Mouse (Mus musculus) forebrain, postnatal 0 days (tissue): ENCODE data around the gene Prkaca. TPM values are rescaled to one million over a fixed set of nuclear protein-coding genes. Genes with fewer than 3 reads are reported as not detected.

Experiments used
- ATAC-seq: fragments of 200-750 bp; cut with Nextera tagmentation; 2 replicates; pipeline ENCODE4 v1.8.0; 2017; ENCODE audit warnings: mild to moderate bottlenecking, moderate library complexity
- DNase-seq: peaks from one replicate; pipeline ENCODE4 v3.0.0-alpha.2; 2015
- H3K27ac ChIP-seq: fragments of 300-500 bp; sonication (generic); 2 replicates; pipeline ENCODE4 v1.5.1; 2014; ENCODE audit warnings: low read depth, mild to moderate bottlenecking, antibody characterized with exemption, low read length, moderate library complexity, mixed read lengths
- H3K27me3 ChIP-seq: fragments of 300-500 bp; sonication (generic); 2 replicates; pipeline ENCODE4 v1.6.1; 2014; ENCODE audit warnings: mild to moderate bottlenecking, low read length, mixed read lengths; ENCODE audit not compliant: insufficient read depth
- H3K36me3 ChIP-seq: fragments of 300-500 bp; sonication (generic); 2 replicates; pipeline ENCODE4 v1.6.1; 2014; ENCODE audit warnings: mild to moderate bottlenecking, moderate library complexity; ENCODE audit not compliant: insufficient read depth
- H3K4me1 ChIP-seq: fragments of 300-500 bp; sonication (generic); 2 replicates; pipeline ENCODE4 v1.6.1; 2014; ENCODE audit warnings: antibody characterized with exemption; ENCODE audit not compliant: insufficient read depth
- H3K4me2 ChIP-seq: fragments of 300-500 bp; sonication (generic); 2 replicates; pipeline ENCODE4 v1.6.1; 2014; ENCODE audit warnings: low read depth, mild to moderate bottlenecking, moderate library complexity
- H3K4me3 ChIP-seq: fragments of 300-500 bp; sonication (generic); 2 replicates; pipeline ENCODE4 v1.5.1; 2014; ENCODE audit warnings: low read depth, low read length, mixed read lengths
- H3K9ac ChIP-seq: fragments of 300-500 bp; sonication (generic); 2 replicates; pipeline ENCODE4 v1.6.1; 2014; ENCODE audit warnings: mild to moderate bottlenecking
- H3K9me3 ChIP-seq: fragments of 300-500 bp; sonication (generic); 2 replicates; pipeline ENCODE4 v1.6.1; 2016; ENCODE audit warnings: low read length
- CTCF ChIP-seq: sonication (generic); IDR thresholded peaks from 2 replicates; pipeline ENCODE4 v1.5.1; 2016; ENCODE audit warnings: antibody characterized with exemption, control low read depth, low read depth
- WGBS: fragments of 180-500 bp; shearing (Covaris S2); extraction: QIAGEN DNeasy Blood & Tissue Kit; methylation state at CpG from one replicate; pipeline ENCODE4 v1.1.7; 2014; 5-methylcytosine and 5-hydroxymethylcytosine counted together
- polyA plus RNA-seq: library from polyadenylated mRNA; unstranded; fragments of >200 nt; fragmentation: Nextera tagmentation; extraction: Ambion mirVana; gene quantifications from 2 replicates; pipeline ENCODE4 v1.2.1, GENCODE M21; 2015
- total RNA-seq: library from RNA; depleted of rRNA; stranded (reverse); fragments of >200 nt; gene quantifications from 2 replicates; pipeline ENCODE4 v1.2.3, GENCODE M21; 2014

The Prkaca gene
- total and polyA plus RNA-seq, 2 experiments from 2014 or later = 151 to 215 TPM

DNA sequence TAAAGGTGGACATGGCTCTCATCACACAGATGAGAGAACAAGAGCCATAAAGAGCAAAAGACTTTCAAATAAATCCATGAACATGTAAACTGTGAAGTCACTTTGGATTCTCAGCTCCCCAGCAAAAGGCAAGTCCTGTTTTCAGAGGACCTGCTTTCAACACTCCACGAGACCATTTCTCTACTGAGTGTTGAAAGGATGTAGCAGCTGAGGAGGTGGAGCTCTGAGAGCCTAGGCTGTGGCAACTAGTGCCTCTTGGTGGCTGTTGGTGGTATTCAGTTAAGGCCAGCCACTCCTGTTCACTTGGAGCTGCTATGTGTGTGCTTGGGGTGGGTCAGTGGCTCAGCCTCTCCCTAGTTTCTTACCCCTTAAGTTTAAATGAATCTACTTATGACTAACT lies 16.0 kb upstream of the Prkaca start:
- no peaks in the 10 kb centered on the region for H3K27me3 ChIP-seq
- no peak overlapping the region for H3K4me2 ChIP-seq
- no peaks in the 10 kb centered on the region for H3K36me3 ChIP-seq
- no peak for DNase-seq
- 20% methylated on average over 1 of the region's 1 CpGs for WGBS
- H3K27ac ChIP-seq = no peak overlapping the region
- no peak for ATAC-seq
- no peaks in the 10 kb centered on the region for H3K9me3 ChIP-seq
- H3K4me3 ChIP-seq = no peak overlapping the region
- no peak overlapping the region for H3K9ac ChIP-seq
- TF ChIP-seq CTCF = peak; percentile 34
- H3K4me1 ChIP-seq = no peaks in the 10 kb centered on the region

DNA sequence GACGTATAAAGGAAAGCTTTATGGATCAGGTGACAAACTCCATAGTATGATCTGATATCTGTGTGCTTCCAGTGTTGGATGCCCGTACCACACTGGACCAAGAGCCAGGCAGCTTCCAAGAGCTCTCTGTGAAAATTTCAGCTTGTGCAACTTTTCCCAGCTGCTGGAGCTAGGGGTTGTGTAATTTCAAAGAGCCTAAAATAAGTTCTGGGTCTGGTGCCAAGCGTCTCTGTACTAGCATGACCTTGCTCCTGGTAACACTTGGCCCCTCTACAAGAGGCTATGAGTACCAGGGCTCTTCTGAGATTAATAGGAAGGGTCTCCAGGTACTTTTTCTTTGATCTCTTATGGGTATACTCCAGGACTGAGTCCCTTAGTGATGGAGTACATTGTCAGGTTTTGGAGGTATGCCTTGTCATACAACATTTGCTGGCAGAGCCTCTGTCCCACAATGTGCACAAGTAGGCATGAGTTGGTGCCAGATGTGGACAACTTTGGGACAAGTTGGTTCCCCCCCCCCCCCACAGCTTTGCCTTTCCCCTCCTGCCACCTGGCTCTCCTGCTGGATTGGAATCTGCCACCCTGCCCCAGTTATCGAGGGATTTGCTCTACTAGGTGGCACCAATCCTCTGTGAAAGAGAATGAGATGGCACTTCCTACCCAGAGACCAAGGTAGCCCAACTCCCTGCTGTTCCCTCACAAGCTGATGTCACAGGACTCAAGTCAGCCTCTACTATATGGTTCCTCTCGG lies 8.6 kb upstream of the Prkaca start:
- H3K27ac ChIP-seq = no peak overlapping the region
- H3K4me2 ChIP-seq = no peak overlapping the region
- 94% methylated on average over 5 of the region's 5 CpGs for WGBS
- no peak overlapping the region for H3K4me3 ChIP-seq
- ATAC-seq (no peak), DNase-seq (no peak)
- TF ChIP-seq CTCF = no peak
- H3K9me3 ChIP-seq = no peaks in the 10 kb centered on the region
- no peaks in the 10 kb centered on the region for H3K27me3 ChIP-seq
- H3K4me1 ChIP-seq = no peaks in the 10 kb centered on the region
- H3K9ac ChIP-seq = no peak overlapping the region
- no peaks in the 10 kb centered on the region for H3K36me3 ChIP-seq

DNA sequence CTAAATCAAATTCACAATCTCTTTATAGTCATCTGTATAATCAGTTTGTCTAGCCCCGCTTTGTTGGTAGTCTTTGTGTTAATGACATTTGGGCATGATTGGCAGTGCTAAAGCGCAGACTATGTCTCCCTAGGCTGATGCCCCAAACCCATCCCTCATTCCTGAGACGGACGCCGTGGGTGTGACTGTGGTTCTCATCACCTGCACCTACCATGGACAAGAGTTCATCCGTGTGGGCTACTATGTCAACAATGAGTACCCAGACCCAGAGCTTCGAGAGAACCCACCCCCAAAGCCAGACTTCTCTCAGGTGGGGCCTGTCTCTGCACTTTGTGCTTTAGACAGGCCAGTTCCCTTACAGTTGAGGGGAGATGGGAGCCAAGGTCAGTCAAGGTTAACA lies 5.1 kb upstream of the Prkaca start:
- DNase-seq (no peak), ATAC-seq (no peak)
- TF ChIP-seq CTCF = no peak
- H3K27me3 ChIP-seq = no peaks in the 10 kb centered on the region
- 94% methylated on average over 7 of the region's 7 CpGs for WGBS
- H3K4me2 ChIP-seq = no peak overlapping the region
- H3K36me3 ChIP-seq = no peaks in the 10 kb centered on the region
- H3K4me1 ChIP-seq = 0 out of 2 replicates have a peak, but pooled peaks cover 6% of the 10 kb centered on the region
- no peaks in the 10 kb centered on the region for H3K9me3 ChIP-seq
- no peak overlapping the region for H3K9ac ChIP-seq
- H3K27ac ChIP-seq = no peak overlapping the region
- no peak overlapping the region for H3K4me3 ChIP-seq

DNA sequence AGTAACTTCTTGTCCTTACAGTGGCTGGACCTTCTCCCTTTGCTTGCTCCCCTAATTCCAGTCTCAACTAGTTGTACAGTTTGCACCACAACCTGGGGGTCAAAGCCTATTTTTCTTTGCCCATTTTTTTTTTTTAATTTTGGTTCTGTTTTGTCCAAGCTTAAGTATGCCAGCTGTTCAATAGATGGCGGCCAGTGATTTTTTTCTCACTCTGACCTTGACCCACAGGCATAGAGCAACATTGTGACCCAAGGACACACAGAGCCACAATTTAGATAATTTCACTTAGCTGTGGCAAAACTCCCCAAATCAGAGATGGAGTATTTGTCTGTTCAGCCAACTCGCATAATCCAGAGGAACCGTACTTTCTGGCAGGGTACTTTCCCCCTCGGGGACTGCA lies 1.7 kb upstream of the Prkaca start:
- H3K4me1 ChIP-seq = peaks cover 11% of the 10 kb centered on the region
- no peaks in the 10 kb centered on the region for H3K27me3 ChIP-seq
- ATAC-seq (no peak), DNase-seq (no peak)
- no peak overlapping the region for H3K4me2 ChIP-seq
- WGBS = 86% methylated on average over 4 of the region's 4 CpGs
- no peak overlapping the region for H3K4me3 ChIP-seq
- H3K27ac ChIP-seq = no peak overlapping the region
- TF ChIP-seq CTCF = no peak
- no peaks in the 10 kb centered on the region for H3K9me3 ChIP-seq
- H3K9ac ChIP-seq = no peak overlapping the region
- H3K36me3 ChIP-seq = no peaks in the 10 kb centered on the region; the same call in 1 of the 2 replicates

DNA sequence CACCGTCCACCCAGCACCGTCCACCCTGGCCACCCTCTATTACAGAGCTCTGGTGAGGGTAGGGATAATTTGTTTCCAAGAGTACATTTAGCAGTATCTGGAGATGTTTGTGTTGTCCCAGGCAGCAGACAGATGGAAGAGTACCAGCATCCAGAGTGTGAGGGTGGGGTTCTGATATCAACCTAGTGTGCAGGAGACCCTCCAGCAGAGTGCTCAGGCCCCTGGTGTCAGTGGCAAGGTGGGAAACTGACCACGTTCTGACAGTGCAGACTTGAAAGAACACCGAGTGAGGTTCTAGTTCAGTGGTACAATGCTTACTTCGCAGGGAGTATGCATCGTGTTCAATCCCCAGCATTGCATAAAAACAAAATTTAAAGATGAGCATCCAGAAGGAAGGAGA lies 1.1 kb upstream of the Prkaca start:
- Histone ChIP-seq H3K9me3 (no peaks in the 10 kb centered on the region), H3K27me3 (no peaks in the 10 kb centered on the region), H3K4me3 (peak overlapping the region; percentile 97), H3K36me3 (no peaks in the 10 kb centered on the region; the same call in 1 of the 2 replicates), H3K9ac (peak overlapping the region; percentile 65; the same call in 1 of the 2 replicates), H3K27ac (no peak overlapping the region), H3K4me2 (peak overlapping the region; percentile 89), H3K4me1 (peaks cover 11% of the 10 kb centered on the region)
- DNase-seq = no peak
- ATAC-seq = no peak
- TF ChIP-seq CTCF = no peak
- 74% methylated on average over 6 of the region's 6 CpGs for WGBS

DNA sequence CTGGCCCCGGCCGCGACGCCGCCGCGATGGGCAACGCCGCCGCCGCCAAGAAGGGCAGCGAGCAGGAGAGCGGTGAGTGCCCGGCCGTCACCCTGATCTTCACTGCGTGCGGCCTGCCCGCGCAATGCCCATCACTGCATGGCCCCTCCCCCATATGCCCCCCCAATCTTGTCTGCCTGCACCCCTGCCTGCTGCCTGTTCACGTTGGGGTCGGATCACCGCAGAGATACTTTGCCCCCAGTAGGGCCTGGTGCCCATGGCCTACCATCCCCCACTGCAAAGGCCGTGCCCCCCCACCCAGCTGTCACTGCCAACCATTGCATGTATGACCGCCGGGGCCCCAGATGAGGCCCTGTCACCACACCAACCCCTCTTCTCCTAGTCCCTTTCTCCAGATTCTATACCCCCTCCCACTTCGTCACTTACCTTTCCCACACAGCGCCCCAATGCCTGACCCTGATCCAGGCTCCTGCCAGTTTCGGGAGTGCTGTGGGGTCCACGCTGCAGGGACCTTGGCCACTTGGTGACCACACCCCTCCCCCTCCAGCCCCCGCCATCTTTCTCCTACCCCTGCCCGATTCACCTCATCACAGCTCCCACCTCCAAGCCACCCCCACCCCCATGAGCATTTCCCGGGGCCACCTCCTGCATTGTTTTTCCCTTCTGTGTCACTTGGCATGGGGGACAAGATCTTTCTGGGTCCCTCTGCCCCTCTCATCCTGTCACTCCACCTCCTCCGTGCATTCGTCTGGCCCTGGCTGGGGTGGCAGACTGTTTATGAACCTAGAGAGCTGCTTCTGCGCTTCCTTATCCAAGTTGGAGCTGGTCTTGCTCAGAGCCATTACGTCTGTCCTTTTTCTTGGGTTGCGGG lies 603 bp downstream of the Prkaca start:
- peaks cover 16% of the 10 kb centered on the region for H3K4me1 ChIP-seq
- peak overlapping the region; percentile 96 for H3K4me2 ChIP-seq
- DNase-seq (peak; percentile 20), ATAC-seq (peak; percentile 12; the same call in 1 of the 2 replicates)
- peak overlapping the region; percentile 75 for H3K27ac ChIP-seq
- no peaks in the 10 kb centered on the region for H3K9me3 ChIP-seq
- H3K36me3 ChIP-seq = no peaks in the 10 kb centered on the region; the same call in 1 of the 2 replicates
- peak overlapping the region; percentile 88 for H3K9ac ChIP-seq
- no peak for TF ChIP-seq CTCF
- H3K27me3 ChIP-seq = no peaks in the 10 kb centered on the region
- peak overlapping the region; percentile 97 for H3K4me3 ChIP-seq
- 3% methylated on average over 34 of the region's 37 CpGs for WGBS

DNA sequence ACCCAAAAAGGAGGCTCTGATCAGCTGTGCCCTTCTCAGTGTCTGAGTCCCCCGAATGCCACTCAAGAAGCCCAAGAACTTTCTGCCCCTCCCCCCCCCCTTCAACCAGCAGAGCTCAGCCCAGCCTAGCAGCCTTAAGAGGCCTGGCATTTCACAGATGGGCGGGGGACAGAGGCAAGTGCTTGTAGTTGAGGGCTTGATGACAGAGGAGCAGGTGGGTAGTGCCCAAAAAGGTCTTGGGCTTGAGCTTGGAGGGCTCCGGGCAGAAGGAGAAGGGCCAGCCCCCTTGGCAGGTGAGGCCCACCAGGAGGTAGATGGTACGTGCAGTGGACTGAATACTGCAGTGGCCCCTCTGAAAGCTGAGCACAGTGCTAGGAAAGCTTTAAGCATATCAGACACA lies 1.7 kb downstream of the Prkaca start:
- H3K4me3 ChIP-seq = no peak overlapping the region
- ATAC-seq = no peak
- DNase-seq = no peak
- no peaks in the 10 kb centered on the region for H3K9me3 ChIP-seq
- WGBS = 81% methylated on average over 4 of the region's 4 CpGs
- no peak overlapping the region for H3K9ac ChIP-seq
- no peaks in the 10 kb centered on the region for H3K27me3 ChIP-seq
- H3K4me2 ChIP-seq = peak overlapping the region; percentile 96
- TF ChIP-seq CTCF = no peak
- no peak overlapping the region for H3K27ac ChIP-seq
- peaks cover 16% of the 10 kb centered on the region for H3K4me1 ChIP-seq
- H3K36me3 ChIP-seq = no peaks in the 10 kb centered on the region; the same call in 1 of the 2 replicates
